Mouse (Mus musculus): ENCODE measurements around the gene Pigu.

Gene Pigu

DNA sequence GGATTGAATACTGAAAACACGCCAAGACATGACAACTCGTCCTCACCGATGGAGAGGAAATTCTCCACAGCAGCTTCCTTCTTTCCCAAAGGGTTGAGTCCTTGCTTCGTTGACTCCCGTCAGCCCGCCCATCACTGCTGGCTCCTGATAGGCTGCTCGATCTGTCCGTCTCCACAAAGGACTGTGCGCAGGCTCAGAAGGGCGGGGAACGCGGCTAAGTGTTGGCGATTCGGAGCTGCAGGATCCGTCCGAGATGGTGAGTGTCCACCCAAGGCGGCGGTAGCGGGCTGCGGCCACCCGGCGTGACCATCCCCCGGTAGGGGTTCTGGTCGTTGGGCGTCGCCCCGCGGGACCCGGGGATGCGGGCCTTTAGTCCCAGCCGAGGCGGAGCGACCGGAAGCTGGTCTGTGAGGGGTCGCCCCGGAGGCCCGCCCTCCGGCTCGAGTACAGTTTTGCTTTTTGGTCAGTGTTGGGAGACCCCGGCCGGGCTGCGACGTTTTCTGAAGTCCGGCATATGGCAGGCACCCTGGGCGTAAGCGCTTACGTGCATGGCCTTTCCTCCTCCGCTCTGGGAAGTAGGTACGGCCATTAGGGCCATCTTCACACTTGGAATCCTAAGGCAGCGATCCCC, 120.8 kb downstream of the Pigu start, which contains the start of gene Dynlrb1:
TSS of gene Dynlrb1 (plus strand) at position 172 of the 631 bp plus-strand sequence.
- peak; percentile 97 for DNase-seq (ENCODE audit: low read depth)

DNA sequence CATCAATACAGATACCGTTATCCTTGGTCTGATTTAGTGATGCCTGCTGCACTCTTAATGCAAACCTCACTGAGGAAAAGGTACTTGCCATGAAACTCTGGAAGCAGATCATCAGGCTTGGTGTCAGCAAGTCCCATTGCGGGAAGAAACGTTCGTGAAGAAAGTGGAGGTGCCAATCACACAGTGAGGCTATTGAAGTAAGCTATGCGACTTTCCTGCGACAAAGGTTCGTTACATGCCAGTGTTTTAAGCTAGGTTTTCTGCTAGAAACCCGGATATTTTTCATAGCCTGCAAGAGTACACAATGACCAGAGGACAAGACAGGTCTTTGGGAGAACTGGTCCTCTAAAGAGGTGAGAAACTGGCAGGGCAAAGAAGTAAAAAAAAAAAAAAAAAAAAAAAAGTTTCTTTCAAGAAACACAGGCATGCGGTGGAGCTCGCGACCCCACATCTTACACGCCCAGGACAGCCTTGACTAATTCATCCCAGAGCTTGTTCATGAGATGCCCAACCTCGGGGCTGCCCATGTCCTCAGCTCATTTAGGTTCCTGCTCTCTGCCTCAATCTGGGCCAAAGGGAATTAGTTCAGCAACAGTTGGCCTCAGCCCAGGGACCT, 121.4 kb downstream of the Pigu start:
- DNase-seq (ENCODE audit: low read depth): no peak
